Mouse (Mus musculus): ENCODE measurements at regions not wholly inside any gene's neighbourhood (a gene's known extent, or its start where the extent isn't known, plus 50 kb on each side); places are given as distances from the start of the nearest gene placed in this dataset.
A peak's percentile ranks its signal among the peaks of the same experiment; 100 is the strongest.

- no peak for DNase-seq (ENCODE audit: low spot score)
Measured at GRCm38 (mm10) chr8:83837637-83838378, 62.1 kb upstream of the Adgrl1 start.

- DNase-seq (ENCODE audit: low spot score): no peak
Measured at GRCm38 (mm10) chr8:83829851-83830250, 70.1 kb upstream of the Adgrl1 start.

GRCm38 (mm10) chr8:83824925-83825680 lies 74.8 kb upstream of the Adgrl1 start:
- no peak for DNase-seq (ENCODE audit: low spot score)

GRCm38 (mm10) chr8:83819086-83819485 lies 78.0 kb upstream of the Adgre5 start:
- DNase-seq (ENCODE audit: low spot score): no peak

- DNase-seq (ENCODE audit: low spot score): no peak
Measured at GRCm38 (mm10) chr8:83810651-83811050, 69.5 kb upstream of the Adgre5 start.

- no peak for DNase-seq (ENCODE audit: low spot score)
Measured at GRCm38 (mm10) chr8:83805612-83806011, 64.5 kb upstream of the Adgre5 start.

- peak; percentile 25 for DNase-seq (ENCODE audit: low spot score)
Measured at GRCm38 (mm10) chr8:83803312-83803711, 62.2 kb upstream of the Adgre5 start.

- no peak for DNase-seq (ENCODE audit: low spot score)
Measured at GRCm38 (mm10) chr8:83802506-83802905, 61.4 kb upstream of the Adgre5 start.

- DNase-seq (ENCODE audit: low spot score): no peak
Measured at GRCm38 (mm10) chr8:83799607-83799950, 58.5 kb upstream of the Adgre5 start.

- no peak for DNase-seq (ENCODE audit: low spot score)
Measured at GRCm38 (mm10) chr8:83798881-83799606, 57.9 kb upstream of the Adgre5 start.

- DNase-seq (ENCODE audit: low spot score): no peak
Measured at GRCm38 (mm10) chr8:83793491-83794238, 52.5 kb upstream of the Adgre5 start.

All from embryo, embryonic 10.5 days (tissue).